Mouse (Mus musculus) urinary bladder, adult 18-20 months (tissue): Measurements from ENCODE around the gene Pcyt2.

Experiments
- DNase-seq, 2 experiments: peaks; one replicate each; pipeline ENCODE4 v3.0.0; 2022; ENCODE audit warnings: low spot score in 2 of 2, mixed read lengths in 2 of 2

The Pcyt2 gene

DNA sequence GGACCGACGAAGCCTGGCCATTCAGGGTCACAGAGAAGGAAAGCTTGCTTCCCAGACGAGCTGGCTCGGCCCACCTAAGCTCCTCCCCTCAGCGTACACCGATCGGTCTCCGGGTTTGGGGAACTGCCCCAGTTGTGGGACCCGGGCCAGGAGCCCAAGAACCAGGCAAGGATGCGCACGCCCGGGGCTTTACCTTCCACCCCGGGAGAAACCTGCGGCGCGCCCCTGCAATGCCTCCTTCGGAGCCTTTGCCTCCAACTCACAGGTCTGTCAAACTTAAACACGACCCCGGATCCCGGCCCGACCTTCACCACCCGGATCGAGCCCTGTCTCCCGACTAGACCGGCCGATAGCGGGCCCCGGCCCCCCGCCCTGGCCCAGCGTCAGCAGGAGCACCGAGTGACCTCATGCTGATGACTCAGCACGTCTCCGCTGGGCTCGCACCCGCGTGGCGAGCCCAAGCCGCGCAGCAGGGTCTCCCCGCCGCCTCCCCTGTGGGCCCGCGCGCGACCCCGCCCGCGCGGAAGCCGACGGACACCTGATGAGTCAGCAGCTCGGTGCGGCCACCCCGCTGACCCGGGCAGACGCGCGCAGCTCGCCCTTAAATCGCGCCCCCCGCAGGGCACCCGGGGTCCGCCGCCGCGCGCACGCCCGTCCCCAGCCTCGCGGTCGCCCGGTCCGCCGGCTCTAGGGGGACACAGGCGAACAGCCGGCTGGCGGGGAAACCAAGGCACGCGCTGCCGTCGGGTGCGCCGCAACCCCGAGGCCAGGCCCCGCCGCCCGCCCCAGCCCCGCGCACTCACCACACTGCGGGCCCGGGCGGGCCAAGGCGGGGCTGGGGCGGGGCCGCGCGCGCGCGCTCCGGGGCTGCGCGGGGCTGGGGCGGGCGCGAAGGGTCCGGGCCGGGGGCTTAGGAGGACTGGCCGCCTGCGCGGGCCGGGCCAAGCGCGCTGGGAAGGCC is 15.1 kb upstream of the Pcyt2 start:
- peak; percentile 63 to 72 for DNase-seq

- no peak for DNase-seq
These were observed 14.2 kb upstream of the Pcyt2 start for GRCm38 (mm10) chr11:120631726-120632448.

DNA sequence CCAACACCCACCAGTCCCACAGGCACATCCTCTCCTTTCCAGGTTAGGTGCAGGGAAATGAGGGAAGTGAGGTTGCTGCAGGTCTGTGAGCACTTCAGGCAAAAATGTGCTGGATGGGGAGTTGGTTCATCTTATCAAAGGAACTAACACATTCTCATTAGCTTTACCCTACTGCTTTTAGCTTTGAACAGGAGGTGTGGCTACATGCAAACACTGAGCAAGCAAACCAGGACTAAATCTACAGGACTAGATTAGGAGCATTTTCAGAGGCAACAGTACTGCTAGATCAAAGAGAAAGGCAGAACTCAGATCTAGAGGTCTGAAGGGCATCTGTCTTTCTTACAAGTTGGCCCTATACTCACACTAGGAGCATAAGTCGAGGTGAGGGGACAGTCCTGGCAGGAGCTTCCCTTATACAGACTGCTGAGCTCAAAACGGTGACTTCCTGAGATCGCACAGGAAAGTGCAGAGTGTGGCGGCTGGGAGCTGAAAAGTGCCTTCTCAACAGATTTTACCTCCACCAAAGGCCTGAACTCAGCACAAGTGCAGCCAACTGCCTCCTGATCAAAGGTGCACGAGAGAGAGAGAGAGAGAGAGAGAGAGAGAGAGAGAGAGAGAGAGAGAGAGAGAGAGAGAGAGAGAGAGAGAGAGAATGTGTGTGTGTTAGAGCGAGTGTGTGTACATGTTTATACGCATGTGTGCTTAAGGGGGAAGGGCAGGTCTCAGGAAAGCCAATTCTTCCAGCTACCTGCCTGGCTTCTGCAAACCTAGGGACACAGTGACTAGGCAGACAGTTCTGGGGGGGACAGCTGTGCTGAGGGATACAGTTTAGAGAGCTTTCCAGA is 13.4 kb upstream of the Pcyt2 start:
- no peak for DNase-seq

DNA sequence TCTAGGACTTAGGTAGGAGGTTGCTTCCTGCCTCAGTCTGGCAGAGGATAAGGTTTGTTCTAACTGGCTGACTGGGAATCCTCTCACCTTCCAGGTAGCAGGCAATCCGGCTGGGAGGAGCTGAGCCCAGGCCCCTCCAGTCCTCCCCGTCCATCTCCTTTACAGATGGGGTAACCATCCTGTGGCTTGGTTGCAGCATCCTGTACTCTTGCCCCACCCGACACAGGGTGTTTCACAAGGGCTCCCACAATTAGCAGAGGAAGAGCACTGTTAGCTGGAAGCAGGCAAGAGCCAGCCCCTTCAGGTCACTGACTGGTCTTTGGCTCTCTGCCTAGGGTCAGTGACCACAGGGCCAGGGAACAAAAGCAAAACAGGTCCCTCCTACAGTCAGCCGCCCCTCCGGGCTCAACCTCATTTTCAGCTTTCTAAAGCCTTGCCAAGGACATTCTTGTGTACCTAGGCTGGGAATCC is 12.7 kb upstream of the Pcyt2 start:
- DNase-seq = no peak

- peak in 1 of 2 experiments; percentile 46 for DNase-seq
These were observed 12.2 kb upstream of the Pcyt2 start for GRCm38 (mm10) chr11:120629911-120630310.

DNA sequence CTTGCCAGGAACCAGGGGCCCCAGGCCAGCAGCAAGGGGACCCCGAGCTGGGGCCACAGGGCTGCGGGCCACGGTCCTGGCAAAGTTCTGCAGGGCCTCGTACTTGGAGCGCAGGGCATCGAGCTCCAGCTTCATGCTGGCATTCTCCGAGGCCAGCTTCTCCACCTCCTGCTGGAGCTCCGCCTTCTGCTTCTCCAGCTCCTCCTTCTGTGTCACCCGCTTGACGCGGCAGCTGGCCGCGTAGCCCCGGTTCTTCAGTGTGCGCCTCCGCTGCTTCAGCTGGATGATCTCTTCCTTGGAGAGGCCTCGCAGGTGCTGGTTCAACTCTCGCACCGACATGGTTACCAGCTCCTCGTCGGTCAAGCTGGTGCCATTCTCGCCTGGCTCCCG is 11.6 kb upstream of the Pcyt2 start:
- DNase-seq = no peak

- DNase-seq = no peak
These were observed 11.0 kb upstream of the Pcyt2 start for GRCm38 (mm10) chr11:120628601-120629340.

DNA sequence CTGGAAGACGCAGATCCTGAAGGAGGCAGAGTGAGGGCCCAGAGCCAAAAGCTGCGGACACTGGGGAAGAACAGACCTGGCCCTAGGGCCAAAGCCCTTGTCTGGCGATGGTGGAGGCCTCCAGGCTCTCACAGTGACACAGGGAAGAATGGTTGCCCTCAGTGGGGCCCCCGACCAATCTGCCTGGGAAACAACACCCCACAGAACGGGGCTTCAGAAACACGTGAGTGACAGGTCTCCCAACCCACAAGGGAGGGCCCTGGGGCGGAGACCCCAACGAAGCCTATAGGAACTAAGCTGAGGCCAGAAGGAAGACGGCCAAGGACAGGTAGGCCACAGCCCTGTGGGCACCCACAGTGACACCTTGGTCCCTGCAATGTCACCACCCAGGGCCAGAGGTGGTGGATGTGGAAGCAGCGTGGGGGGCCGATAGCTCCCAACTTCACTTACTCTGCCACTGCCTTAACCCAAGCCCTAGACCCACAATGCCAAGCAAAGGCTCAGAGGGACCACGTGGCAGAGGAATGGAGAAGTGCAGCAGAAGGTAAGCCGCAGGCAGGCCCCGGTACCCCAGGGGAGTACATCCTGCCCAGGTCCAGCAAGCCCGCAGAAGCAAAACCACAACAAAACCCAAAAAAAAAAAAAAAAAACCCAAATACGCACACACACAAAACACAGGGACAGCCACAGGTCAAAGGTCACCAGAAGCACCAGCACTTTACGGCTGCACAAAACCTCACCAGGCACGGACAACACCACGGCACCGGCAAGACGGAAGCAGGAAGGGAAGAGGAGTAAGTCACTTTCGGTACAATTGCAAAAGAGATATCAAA is 9.9 kb upstream of the Pcyt2 start:
- DNase-seq = no peak

- DNase-seq = no peak
These were observed 9.2 kb upstream of the Pcyt2 start for GRCm38 (mm10) chr11:120626785-120627467.

DNA sequence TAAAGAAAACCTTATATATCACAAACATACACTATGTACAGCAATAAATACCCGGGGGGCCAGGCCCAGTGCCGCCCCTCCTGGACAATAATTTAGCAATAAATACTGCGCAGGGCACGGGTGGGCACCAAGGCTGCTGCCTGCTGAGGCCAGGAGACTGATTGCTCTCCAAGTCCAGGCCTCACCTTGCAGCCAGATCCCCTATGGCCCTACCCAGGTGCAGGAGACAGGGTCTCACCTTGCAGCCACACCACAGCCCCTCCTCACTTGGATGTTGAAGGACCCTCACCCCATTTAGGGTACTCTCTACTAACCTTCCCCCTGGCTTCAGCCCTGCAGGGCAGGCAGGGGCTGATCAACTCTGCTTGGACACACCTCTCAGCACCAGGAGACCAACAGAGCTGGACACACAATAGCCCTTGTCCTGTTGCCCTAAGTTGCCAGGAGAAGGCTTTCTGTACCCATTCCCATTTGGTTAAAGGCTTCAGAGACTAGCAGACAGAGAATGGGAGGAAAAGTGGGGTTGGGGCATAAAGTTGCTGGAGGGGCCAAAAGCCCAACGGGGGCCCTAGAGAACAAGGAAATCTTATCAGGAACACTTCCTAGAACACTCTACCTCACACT is 7.5 kb upstream of the Pcyt2 start, which contains the start of gene Sirt7:
Gene Sirt7 (minus strand): TSS at position 89 of the 624 bp plus-strand sequence.
- no peak for DNase-seq

DNA sequence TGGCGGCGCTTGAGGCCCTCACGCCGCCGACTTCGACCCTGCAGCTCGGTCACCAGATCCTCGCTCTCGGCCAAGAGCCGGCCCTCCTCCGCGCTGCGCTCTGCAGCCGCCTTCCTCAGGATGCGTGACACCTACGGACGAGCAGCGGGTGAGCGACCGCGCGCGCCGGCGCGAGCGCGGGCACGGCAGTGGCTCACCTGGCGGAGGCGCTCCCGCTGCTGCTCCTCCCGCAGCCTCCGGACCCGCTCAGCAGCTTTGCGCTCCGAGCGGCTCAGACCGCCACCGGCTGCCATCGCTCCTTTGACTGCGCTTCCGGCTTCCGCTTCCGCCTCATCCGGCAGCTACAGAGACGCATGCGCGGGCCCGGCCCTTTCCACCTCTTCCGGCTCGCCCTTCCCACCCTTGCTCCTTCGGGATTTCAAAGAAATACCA is 7.0 kb upstream of the Pcyt2 start:
- DNase-seq = peak; percentile 56 to 77

DNA sequence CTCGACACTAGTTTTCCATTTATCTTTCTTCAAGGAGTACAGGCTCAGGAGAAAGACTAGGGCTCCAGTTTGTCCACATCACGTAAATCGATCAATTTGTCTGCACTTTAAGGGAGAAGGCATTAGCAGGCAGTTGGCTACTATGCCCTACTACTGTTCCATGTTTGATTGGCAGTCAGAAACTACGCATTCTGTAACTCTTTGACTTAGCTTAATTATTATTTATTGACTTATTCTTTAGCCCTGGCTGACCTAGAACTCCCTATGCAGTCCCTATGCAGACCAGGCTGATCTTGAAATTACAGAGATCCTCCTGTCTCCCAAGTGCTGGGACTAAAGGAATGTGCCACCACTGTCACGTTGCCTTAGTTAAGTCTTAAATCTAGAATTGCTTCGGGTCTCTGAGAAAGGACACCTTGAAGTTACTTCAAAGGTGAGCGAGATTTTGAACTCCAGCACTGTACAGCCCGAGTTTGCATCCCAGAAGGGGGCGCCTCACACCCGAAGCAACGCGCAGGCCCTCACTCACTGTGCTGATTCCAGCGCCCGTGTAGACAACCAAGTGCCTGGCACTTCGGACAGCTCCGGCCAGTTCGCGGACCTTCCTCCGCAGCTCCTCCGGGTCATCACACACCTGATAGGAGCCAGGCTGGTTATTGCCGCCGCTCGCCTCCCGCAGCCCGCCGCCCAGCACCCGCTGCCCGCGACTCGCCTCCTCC is 6.4 kb upstream of the Pcyt2 start:
- DNase-seq = peak; percentile 55 to 56

DNA sequence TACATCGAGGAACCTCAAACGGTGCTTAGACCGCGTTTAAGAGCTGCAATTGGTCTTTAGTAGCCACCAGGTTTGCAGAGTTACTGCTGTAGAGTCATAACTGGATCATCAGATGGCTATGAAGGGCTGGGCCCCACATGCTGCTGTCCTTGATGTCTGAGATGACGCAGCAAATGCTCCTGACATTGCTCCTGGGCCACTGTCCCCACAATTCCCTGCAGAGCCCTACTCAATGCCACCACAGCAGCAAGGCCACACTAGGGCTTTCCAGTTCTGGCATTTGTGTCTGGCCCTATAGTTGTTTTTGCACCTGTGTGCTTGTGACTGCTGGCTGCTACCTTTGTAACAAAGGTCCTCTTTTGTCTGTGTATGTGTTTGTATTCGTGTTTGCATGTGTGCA is 5.1 kb upstream of the Pcyt2 start:
- DNase-seq = no peak

- DNase-seq = no peak
These were observed 2.5 kb upstream of the Pcyt2 start for GRCm38 (mm10) chr11:120620195-120620594.

DNA sequence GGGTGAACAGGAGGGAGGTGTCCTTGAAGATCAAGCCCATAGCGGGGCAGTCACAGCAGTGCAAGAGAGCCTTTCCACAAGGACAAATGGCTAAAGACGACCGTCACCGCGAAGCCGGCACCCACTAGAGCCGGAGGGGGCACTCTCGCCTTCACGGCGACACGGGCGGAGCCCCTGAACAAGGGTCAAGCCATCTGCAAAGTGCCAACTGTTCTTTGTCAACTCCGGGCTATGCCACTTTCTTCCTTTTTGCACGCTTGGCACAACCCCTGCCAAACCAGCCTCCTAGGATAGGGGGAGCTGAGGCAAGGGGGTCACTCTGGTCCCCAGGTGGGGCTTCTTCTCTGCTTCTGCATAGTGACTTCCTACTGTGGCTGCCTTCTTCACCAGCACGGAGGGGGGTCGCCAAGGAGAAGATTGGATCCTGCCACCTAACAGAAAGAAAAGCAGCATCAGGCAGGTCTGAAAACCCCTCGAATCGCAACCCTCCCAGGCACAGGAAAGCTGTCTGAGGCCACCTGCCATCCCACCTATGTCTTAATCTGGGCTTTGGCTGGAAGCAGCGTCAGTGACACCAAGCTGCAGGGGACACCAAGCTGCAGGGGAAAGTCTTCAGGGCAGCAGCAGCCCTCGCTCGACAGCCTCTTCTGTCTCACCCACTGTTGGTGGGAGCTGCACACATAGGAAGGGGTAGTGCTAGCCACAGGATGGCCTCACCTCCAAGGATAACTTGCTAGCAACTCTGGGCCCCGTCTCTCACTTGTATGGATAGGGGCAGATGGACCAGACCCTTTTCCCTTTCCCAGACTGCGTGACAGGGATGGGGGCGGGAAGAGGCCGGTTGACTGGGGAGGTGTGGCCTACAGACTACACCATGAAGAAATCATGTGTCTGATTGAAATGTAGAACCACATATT is 1.1 kb upstream of the Pcyt2 start:
- DNase-seq = no peak

DNA sequence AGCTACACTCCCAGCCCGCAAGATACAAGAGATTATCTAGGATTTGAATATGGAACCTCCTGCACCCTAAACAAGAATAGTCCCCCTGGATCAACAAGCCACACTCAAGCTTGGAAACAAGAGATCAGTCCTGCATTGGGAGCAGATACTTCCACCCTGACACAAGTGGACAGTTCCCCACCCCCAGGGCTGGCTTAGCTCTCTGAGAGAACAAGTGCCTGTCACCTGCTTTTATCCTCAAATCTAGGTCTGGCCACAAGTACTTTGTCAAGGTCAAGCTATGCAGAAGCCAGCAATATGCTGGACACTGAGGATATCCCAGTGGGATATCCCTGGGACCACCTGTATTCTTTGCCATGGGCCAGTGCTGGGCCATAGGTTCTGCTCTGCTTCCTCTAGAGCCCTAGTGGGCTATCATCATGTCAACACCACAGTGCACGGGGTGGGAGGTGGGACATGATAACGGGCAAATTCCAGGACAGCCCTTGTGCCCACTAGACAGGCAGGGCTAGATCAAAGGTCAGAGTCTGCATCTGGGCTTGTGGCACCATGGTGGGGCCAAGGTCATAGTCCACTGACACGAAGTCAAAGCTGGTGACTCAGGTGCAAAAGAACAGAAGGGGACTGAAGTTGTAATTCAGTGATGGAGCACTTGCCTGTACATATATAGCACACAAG is 980 bp downstream of the Pcyt2 start:
- DNase-seq = no peak
